Mouse (Mus musculus) subcutaneous adipose tissue, adult 2 months (tissue): ENCODE measurements around the gene B430306N03Rik. TPM values are rescaled to one million over a fixed set of nuclear protein-coding genes. Genes with fewer than 3 reads are reported as not detected.

Experiments used
- polyA plus RNA-seq: library from polyadenylated mRNA; depleted of rRNA; stranded (reverse); fragments of >200 nt; gene quantifications from 2 replicates; pipeline ENCODE4 v1.2.3, GENCODE M21; 2012; ENCODE audit warnings: low replicate concordance; rRNA removed

Gene B430306N03Rik
- polyA plus RNA-seq = 0.70 and 2.8 TPM in 2 replicates

DNA sequence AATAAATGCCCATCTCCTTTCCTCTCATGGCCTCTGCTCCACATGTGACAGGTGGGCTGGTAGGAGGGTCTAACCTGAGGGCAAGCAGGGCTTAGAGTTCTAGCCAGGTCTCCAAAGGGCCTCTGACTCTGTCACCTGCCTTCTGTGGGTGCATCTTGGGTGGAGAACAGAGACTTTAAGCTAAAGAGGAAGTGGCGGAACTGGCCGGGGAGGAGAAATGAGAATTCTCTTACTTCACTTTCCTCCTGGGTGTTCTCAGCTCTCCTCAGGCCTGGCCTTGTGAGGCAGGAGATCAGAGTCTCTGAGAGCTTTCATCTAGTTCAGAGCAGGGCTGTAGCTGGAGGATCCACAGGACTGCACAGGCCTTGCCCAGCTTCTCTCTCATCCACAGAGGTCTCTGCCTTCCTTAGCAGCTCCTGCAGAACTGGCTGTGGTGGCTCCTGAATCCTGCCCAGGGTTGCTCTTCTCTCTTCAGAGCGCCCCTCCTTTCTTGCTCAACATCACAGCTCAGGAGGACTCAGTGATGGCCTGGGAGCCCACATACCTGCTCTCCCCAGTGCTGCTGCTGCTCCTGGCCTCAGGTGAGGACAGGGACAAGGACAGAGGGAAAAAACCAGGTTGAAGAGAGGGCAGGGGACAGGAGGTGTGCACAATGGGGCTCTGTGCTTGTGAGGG lies at the start of gene B430306N03Rik:
B430306N03Rik (plus strand) TSS at position 237 of the 675 bp plus-strand sequence.

DNA sequence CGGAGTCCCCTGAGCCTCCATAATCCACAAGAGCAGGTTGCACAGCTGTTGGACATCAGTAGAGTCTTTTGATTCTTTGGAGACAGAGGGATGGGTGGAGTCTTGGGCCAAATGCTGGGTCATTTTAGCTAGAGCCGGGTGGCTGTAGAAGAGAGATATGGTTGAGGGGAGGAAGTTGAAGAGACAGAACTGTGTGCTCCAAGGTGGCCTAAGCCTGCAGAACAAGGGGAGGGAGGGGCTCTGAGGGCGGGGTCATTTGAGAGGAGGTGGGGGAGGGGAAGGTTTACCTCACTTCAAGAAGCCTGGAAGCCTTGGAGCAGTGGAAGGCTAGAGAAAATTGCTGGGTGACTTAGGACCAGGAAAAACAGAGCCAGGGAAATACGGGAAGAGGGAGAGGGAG lies 16.7 kb upstream of the B430306N03Rik start, which contains the start of gene Treml2:
Treml2 (plus strand) TSS at position 296 of the 400 bp plus-strand sequence.

DNA sequence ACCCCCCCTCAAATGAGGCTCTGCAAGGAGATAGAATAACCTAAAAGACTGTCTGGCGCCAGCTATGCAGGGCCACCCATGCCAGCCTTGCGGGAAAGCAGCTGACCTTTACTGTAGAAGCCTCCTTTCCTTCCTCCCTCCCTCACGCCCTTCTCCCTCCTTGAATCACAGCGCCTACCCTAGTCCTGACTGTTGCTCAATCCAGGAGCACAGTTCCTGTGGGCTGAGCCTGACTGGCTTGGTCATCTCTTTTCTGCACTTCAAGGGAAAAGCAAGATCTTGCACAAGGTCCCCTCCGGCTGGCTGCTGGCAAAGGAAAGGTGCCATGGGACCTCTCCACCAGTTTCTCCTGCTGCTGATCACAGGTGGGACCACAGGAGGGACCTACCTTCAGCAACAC lies 30.3 kb downstream of the B430306N03Rik start, which contains the start of gene Trem2:
Trem2 (plus strand) TSS at position 171 of the 400 bp plus-strand sequence.

DNA sequence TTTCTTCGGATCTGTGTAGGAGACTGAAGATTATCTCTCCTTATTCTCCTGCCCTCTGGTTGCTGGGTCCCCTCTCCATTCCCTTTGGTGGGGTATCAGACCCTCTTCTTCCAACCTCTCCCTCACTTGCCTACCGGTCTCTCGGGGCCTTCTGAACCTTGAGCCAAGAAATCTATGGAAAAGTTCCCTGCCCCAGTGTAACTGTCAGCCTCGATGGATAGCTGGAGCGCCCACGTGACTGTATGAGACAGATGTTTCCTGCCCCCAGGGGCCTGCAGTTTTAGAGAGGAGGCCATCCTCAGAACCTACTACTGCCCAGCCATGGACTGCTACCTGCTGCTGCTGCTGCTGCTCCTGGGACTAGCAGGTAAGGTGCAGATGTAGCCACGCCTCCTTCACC lies 43.7 kb downstream of the B430306N03Rik start, which contains the start of gene Treml1:
Treml1 (plus strand) TSS at position 301 of the 400 bp plus-strand sequence.

Other genes starting within 250 kb of the B430306N03Rik start
- not detected in 2 replicates for gene 1700067P10Rik, start 226.8 kb upstream of the B430306N03Rik start, polyA plus RNA-seq
- gene 9830107B12Rik, start 169.9 kb upstream of the B430306N03Rik start, polyA plus RNA-seq = 0.11 and 0.50 TPM in 2 replicates
- 0.75 and 1.6 TPM in 2 replicates for gene A530064D06Rik, start 148.9 kb upstream of the B430306N03Rik start, polyA plus RNA-seq
- 0.09 TPM in 2 replicates for gene Trem1, start 83.4 kb upstream of the B430306N03Rik start, polyA plus RNA-seq
- 0.16 and 0.21 TPM in 2 replicates for gene Trem3, start 68.4 kb upstream of the B430306N03Rik start, polyA plus RNA-seq
- gene Treml4, start 51.8 kb upstream of the B430306N03Rik start, polyA plus RNA-seq = 0.95 and 1.7 TPM in 2 replicates
- gene Treml2, start 16.6 kb upstream of the B430306N03Rik start, polyA plus RNA-seq = 0.53 and 2.3 TPM in 2 replicates
- gene Trem2, start 30.3 kb downstream of the B430306N03Rik start, polyA plus RNA-seq = 35.0 and 94.7 TPM in 2 replicates
- 0.19 and 3.2 TPM in 2 replicates for gene Treml1, start 43.8 kb downstream of the B430306N03Rik start, polyA plus RNA-seq
- 56.0 and 113 TPM in 2 replicates for gene Nfya, start 93.8 kb downstream of the B430306N03Rik start, polyA plus RNA-seq
- gene Oard1, start 93.9 kb downstream of the B430306N03Rik start, polyA plus RNA-seq = 8.4 and 9.1 TPM in 2 replicates
- gene Apobec2, start 116.8 kb downstream of the B430306N03Rik start, polyA plus RNA-seq = not detected in 2 replicates
- gene Tspo2, start 135.4 kb downstream of the B430306N03Rik start, polyA plus RNA-seq = 0.41 TPM in 1 of 2 replicates, not detected in the other
- 0.11 and 2.5 TPM in 2 replicates for gene Unc5cl, start 138.8 kb downstream of the B430306N03Rik start, polyA plus RNA-seq